Mouse (Mus musculus): ENCODE data around the gene Dstn.

The Dstn gene

DNA sequence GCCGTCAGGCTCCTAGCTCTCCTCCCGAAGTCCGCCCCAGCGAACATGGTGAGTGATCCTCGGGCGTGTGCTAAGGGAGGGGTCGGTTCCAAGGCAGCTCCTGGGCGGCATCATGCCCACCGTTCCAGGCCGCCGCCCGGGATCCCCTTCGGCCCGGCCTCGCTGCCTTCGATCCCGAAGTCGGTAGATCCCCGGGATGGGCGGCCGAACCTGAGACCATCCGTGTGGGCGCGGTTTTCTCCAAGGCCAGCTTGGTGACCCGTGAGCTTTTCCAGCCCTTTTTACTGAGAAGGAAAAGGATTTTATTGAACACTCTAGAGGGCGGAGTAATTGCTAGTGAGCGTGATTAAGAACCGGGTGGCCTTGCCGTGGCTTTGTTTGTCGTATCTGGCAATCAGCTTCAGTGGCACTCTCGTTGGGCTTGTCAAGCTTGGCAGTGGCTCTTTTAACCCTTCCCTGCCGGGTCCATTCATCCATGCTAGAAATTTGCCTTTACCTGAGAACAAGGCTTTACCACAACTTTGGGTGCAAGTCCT is 548 bp downstream of the Dstn start:
- ATAC-seq (ENCODE audit: low TSS enrichment) = peak; percentile 18

DNA sequence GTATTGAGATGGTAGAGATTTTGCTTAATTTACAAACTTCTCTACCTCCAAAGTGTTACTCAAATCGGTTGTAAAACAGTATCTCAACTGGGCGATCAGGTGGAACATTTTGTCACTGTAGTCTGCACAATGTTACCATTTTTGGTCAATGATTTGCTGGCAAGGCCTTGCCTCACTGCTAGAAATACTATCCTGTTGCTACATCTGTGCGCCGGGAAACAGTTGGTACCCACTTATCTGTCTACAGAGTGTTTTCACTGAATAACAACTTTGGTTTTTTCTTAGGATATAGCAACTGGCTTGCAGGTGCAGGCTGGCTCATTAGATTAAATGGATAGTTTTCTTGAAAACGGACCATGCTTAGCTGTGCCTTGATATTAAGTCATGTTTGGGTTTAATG is 1.1 kb downstream of the Dstn start:
- no peak for ATAC-seq (ENCODE audit: low TSS enrichment)

DNA sequence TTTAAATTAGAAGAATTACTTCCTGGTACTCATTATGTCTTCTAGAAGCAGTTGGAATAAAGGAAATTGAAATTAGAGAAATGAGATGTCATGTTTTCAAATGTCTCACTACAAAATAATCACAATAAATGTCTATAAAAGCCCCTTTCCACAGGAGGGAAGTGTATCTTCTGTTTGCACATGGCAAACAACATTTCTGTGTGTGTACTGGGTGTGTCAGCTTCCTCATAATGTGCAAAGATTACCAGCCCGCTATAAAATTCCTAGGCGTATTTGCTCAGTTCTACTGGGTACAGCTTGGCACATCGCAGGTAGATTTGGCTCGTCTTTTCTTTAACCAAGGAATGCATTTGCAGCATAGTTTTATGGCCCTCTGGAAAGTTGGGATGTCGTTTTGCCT is 2.5 kb downstream of the Dstn start:
- no peak for ATAC-seq (ENCODE audit: low TSS enrichment)

DNA sequence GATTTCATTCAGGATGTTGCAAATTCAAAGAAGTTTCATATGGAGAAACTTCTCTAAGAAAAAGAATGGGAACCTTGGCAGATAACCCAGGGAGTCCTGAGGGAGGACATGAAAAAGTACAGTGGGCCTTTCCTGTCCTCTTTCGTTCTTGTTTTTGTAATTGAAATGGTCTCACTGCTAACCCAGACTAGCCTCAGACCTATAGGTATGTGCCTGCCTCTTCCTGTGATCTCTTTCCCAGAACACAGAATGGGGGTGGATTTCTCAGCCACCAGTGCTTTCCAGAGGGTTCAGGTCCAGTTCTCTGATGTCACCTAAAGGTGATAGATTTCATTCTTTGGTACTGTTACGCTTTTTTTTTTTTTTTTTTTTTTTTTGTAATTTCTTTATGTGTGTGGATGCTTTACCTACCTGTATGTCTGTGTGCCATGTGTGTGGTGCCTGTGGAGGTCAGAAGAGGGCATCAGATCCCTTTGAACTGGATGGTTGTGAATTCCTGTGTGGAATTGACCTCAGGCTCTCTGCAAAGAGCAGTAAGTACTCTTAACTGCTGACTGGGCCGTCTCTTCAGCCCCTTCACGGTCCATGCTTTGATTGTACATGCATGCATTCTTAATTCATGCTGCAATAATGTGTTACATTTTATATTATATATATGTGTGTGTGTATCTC is 3.8 kb downstream of the Dstn start:
- ATAC-seq (ENCODE audit: low TSS enrichment) = no peak

DNA sequence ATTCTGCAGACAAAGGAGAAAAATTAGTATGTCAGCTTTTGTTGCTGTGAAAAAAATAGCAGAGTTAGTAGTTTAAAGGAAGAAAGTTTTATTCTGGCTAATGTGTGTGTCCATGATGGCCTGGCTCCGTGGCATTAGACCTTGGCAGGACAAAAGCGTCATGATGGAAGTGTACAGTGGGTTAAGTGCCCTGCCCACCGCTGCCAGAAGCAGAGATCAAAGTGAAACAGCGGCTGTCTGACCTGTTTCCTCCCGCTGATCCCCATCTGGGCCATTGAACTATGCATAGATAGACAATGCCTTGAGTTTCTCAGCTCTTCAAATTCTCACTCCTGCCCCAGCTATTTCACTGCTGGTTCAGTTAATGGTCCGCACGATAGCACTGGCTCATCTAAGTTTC is 9.0 kb downstream of the Dstn start:
- ATAC-seq (ENCODE audit: low TSS enrichment) = no peak

DNA sequence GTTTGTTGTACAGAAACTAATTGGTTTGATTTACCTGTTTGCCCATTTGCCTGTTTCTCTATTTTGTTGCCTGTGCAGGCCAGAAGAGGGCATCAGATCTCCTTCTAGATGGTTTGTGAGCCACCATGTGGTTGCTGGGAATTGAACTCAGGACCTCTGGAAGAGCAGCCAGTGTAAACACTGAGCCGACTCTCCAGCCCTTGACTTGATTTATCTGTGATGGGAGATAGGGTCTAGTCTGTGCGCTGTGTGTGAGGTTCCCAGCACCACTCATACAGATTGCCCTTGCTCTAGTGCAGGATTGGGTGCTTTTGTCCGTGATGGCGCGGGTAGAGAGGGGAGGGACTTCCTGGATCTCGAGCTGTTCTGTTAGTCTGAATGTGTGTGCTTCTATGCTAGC is 10.7 kb downstream of the Dstn start:
- ATAC-seq (ENCODE audit: low TSS enrichment) = no peak

DNA sequence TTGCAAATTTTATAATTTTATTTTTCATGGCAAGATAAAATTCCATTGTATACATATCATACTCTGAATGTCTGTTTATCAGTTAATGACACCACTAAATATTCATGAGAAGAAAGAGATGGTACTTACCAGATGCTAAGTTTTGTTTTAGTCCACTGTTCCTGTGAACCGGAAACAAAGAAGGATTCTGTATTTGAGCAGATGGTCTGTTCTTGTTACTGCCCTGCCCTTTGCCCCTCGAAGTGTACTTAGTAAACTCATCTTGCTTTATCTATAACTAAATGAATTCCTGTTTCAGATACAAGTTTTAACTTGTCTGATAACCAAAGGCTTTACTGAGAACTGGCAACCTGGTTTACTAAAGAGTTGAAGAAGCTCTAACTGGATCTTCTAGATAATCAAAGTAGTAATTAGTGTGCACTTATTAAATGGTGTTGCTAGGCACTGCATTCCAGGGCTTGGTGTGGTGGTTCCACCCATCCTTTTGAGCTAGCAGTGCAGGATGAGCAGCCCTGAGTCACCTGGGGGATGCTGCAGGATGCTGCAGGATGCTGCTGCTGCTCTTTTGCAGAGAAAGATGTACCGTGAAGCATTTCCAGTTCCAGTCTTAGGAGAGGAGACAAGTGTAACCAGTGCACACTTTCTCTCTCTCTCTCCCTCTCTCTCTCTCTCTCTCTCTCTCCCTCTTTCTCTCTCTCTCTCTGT is 14.6 kb downstream of the Dstn start:
- peak; percentile 57; the same call in 1 of the 2 replicates for ATAC-seq (ENCODE audit: low TSS enrichment)

DNA sequence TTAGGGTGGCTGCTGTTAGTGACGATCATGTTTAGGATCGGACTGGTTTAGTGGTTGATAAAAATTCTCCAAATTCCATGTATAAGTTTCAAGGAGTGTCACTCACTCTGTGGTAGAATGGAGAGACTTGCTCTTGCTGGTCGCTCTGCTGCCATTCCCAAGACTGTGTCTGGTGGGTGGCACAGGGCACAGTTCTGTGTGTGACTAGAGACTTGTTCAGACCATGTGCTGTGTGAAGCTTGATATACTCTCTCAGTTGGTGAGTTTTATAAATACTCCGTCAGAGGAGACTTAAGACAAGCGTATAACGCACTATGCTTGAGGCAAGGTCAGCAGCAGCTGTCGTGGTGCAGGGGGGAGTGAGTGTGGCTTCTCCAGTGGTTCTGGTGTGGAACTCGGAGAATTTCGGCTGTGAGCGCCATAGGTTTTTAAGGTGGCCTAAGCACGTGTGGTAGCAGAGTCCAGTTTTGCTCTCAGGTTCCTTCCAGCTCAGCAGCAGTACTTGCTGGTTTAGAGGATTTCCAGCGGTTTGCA is 17.3 kb downstream of the Dstn start:
- ATAC-seq (ENCODE audit: low TSS enrichment) = no peak

DNA sequence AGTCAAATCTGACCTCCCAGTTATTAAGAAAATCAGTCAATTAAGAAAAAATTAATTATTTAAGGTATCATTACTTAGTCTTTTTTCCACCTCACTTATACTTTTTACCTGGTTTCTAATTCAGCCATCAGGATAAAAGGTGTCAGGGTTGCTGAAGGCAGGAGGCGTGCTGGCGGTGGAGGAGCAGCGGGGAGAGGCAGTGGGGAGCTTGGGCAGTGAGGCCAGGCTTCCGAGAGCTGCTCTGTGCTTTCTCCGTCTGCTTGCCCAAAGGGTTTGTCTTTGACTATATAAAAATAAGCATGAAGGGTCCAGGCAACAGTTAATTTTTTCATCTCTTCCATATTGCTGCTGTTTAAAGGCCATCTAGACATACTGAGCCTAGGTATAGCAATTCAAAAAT is 18.4 kb downstream of the Dstn start:
- no peak for ATAC-seq (ENCODE audit: low TSS enrichment)

DNA sequence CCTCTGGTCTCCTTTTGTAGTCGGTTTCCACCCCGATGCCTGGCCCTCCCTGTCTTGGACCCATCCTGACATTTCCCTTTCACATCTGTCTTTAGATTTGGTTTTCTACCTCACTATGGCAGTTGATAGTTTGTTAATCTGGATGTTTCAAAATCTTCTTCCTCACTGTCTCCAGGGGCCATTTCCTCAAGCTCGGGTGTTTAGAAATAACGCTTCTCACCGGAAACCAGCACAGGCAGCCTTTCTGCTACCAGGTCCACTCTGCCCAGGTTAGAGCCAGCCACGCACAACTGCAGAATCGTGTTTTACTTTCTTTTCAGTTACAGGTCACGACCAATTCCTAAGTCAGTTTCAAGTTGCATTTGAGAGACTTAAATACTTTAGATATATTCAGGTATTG is 19.3 kb downstream of the Dstn start:
- no peak for ATAC-seq (ENCODE audit: low TSS enrichment)

DNA sequence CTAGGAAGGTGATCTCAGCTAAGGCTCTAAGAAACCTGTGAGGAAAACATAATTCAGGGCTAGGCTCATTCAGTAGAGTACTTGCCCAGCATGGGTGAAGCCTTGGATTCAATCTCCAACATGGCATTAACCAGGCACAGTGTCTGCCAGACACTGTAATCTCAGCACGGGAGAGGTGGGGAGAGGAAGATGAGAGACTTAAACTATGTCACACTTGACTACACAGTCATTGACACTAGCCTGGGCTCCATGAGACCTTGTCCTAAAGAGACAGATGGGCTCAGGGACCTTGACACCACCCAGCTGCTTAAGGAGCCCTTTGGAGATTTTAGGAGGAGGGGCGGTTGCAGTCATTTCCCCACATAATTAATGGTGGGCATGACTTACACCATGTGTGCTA is 22.7 kb downstream of the Dstn start:
- ATAC-seq (ENCODE audit: low TSS enrichment) = no peak

DNA sequence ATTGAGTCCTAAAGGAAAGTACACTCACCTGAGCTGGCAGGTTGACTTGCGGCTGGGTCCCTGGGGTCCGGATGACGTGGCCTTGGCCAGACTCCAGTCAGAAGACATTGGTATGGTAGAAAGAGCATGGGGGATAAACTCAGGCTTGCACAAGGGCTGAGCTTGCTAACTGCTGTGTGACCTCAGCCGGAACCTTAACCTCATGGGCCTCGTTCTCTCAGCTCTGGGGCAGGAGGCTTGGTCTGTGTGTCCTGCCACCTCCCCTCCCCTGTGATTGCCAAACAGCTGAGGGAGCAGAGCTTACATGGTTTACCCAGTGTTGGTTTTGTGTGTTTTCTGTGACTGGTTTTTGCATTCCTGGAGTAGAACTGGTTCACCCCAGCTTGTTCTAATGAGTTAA is 25.3 kb downstream of the Dstn start:
- ATAC-seq (ENCODE audit: low TSS enrichment) = no peak

DNA sequence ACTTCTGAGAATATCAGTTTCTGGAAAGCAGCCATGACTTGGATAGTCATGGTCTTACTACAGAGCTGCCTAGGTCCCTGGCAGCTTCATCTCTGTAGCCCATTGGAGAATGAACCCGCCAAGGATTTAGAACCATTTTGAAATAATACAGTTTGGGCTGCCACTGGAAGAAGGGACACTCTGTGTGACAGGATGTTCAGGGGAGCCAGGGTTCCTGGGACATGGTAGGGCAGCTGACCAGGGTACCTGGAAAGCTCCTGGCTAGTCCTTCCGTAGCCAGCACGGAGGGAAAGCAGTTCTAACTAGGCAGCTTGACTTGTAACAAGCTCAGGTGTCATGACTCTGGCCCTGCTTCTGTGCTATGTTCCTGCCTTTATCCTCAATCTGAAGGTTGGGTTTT is 29.7 kb downstream of the Dstn start:
- no peak for ATAC-seq (ENCODE audit: low TSS enrichment)

DNA sequence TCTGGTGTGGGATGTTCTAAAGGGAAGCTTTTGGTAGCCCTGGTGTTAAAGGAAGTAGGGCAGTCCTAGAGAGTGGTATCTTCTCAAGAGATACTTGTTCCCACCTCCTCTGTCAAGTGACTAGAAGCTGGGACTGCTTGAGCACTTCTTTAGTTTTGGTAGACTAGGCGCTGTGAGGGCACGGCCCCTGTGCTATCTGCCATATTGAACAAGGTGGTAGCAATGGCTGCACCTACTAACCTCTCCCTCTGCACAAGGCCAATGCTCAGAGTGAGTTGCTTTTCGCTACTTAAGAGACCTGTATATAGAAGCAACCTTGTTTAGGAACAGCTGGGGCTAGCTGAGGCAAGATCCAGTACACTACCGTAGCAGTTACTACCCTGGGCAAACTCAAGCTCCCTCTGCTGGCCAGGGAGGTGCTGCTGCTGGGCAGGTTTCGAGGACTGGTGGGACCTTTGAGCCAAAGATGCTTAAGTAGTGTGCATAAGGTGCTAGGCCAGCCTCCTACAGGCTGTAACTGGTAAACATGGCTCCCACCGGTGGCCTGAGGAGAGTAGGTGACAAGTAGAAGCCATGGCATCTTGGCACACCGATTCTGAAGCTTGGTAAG is 30.5 kb downstream of the Dstn start:
- ATAC-seq (ENCODE audit: low TSS enrichment) = peak; percentile 34; the same call in 1 of the 2 replicates

DNA sequence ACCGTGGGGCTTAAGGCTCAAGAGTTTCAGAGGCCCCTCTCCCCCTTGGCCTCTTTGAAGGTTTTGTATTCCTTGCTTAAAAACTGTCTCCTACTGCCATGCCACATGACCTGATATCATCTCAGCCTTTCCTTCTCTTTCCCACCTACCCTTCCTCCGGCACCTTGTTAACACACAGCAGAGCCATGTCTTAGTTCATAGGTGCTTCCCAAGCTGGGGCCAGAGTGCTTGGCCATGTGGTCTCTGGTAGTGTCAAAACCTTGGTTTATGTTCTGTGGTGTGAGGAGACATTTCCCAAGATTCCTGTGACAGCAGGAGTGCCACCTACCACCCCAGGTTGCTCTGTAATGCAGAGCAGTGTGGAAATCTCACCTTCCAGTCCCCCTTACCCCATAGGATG is 31.3 kb downstream of the Dstn start:
- ATAC-seq (ENCODE audit: low TSS enrichment) = no peak

DNA sequence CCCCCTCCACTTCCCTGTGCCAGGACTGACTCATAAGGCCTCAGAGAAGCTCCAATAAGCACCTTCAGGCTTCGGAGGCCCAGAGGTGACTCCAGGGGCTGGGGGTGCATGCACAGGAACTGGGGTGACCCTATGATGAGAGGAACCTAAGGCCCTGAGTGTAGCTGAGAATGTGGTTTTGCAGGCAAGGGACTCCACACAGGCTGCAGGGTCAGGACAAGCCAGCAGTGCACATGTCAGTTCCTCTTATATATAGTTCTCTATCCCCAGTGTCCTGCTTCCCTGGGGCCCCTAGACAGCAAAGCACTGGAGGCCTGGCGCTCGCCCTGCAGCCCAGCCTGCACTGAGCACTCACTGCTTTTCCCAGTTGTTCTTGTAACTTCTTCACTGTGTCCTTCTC is 32.9 kb downstream of the Dstn start:
- ATAC-seq (ENCODE audit: low TSS enrichment) = peak; percentile 25; the same call in 1 of the 2 replicates

DNA sequence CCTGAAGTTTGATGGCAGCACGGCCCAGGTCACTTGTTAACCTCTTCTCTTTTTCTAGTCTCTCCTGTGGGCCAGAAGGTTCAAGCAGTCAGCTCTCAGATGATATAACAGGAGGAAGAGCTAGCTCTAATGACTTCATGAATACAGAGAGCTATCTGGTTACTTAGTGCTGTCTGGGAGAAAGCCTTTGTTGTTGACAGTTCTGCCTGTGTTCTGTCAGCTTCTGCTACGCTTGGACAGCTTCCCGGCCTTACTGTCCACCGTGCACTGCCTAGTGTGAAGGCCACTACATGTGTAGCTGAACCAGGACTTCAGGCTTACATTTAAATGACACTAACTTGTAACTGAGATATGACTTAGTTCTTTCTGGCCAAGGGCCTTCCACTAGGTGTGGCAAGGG is 33.3 kb downstream of the Dstn start:
- no peak for ATAC-seq (ENCODE audit: low TSS enrichment)

DNA sequence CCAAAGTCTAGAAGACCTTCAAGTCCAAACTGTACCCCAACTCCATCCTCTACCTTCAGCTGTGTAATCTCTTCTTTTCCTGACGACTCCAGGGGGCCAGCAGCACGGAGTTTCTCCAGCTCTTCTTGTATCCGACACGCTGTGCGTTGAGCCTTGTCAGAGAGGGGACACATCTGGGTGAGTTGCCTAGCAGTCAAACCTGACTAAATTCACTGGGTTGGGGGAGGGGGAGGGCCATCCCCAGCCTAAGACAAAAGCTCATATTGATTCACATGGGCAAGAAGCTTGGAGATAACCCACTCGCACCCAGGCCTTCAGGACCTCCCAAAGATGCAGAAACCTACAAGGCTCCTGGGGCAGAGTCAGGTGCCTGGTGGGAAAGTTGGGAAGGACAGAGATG is 34.1 kb downstream of the Dstn start:
- ATAC-seq (ENCODE audit: low TSS enrichment) = no peak

DNA sequence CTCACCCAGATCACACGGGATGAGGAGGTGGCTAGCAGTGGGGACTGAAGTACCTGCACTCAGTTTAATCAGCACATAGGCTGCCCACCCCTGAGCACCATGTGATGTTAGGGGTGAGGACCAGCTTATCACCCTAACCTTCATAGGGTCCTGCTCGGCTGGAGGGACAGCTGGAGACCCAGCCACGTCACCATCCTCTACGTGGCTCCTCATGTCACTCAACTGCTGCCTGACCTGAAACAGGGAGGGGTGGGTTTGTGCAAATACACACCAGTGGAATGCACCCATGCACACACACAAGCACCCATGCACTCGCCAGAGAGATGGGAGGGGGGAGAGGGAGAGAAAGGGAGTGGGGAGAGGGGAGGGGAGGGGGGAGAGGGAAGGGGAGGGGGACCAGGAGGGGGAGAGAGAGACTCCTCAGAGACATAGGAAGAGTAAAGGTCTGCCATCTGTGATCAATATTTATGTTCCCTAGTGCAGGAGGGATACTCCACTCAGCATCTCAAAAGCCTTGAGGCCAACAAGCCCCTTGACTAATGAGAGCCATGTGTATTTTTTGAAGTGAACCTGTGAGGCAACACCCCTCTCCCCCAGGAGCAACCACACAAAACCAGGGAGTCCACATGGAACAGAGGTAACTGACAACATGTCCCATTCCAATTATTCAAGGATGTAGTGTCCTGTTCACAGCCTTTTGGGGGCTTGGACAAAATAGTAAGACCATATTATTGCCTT is 35.3 kb downstream of the Dstn start:
- no peak for ATAC-seq (ENCODE audit: low TSS enrichment)

DNA sequence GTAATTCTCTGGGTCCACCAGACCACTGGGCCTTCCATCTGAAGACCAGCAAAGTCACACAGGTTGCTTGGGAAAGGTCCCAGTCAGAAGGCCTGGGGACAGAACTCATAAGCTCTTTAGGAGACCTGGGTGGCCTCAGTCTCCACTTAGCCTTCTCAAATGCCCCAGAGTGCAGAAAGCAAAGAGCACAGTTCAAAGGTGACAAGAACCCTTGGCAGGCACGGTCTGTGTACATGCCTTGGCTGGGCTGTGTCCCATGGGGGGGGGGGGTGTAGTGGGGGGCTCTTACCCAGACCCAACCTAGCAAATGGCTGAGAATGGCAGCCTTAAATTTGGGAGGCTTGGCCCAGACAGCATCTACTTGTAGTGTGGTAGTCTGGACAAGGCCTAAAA is 35.9 kb downstream of the Dstn start:
- no peak for ATAC-seq (ENCODE audit: low TSS enrichment)

DNA sequence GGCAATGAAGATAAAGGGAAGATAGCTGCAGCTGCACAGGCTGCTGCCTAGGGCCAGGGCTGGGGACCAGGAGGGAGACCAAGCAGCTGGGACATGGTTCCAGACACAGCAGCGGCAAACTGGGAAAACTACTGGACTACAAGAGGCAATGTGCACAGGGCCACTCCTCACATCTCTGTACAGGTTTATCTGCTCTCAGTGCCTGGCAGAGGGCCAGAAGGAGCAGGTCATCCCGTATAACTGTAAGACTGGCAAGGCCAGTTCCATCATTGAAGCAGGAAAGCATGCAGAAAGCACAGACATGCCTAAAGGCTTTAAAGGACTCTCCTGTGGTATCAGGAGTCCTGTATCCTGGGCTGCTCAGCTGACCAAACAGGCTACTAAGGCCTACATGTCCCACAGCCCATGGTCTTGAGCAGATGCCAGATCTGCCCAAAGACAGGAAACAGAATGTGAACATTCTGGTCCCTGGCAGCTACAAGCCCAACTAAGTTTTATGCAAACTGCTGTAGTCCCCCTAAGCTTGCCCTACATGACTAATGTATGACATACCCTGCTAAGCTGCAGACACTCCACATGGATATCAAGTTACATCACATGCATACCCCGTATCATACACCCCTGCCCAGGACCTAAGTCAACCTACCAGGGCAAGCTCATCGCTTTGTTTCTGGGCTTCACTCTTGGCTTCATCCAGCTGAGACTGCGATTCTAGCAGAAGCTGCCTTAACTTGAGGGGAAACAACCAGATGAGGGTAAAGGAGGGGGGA is 36.6 kb downstream of the Dstn start:
- ATAC-seq (ENCODE audit: low TSS enrichment) = no peak

Data from frontal cortex, adult (tissue).